Mouse (Mus musculus): ENCODE data around the gene Meioc. TPM values are rescaled to one million over a fixed set of nuclear protein-coding genes. Genes with fewer than 3 reads are reported as not detected.

The Meioc gene
- not detected for polyA plus RNA-seq (2017; shearing (Covaris generic))

DNA sequence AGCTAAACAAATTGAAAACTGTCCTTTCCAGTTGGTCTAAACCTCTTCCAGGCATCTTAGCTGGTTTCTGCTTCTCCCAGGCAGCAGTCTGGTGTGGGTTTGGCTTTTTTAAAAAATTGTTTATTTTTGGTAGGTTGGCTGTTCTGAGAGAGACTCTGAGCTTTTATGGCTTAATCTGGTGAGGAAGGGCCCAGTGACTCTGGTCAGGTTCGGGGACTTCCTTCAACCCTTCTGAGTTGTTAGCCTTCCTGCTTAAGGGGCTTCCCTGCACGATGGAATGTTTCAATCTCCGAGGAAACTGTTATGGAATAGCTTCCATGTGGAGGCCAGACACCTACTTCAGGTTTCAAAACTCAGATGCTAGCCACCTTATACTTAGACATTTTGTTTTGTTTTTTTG lies at the start of gene Meioc:
Meioc (plus strand) TSS at position 301 of the 400 bp plus-strand sequence.
- no peak for ATAC-seq

DNA sequence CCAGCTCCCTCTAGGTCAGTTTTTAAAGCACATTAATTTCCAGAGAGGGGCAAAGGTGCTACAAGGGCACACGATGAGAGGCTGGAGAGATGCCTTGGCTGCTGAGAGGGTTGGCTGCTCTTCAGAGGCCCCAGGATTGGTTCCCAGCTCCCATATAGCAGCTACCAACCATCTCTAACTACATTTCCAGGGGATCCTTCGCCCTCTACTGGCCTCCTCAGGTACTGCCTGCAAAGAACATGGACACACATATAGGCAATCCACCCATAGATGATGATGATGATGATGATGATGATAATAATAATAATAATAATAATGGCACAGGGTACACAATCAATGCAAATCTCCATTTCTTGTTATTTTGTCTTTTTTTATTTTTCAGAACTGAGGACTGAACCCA lies 44.1 kb upstream of the Meioc start:
- ATAC-seq, result no peak

DNA sequence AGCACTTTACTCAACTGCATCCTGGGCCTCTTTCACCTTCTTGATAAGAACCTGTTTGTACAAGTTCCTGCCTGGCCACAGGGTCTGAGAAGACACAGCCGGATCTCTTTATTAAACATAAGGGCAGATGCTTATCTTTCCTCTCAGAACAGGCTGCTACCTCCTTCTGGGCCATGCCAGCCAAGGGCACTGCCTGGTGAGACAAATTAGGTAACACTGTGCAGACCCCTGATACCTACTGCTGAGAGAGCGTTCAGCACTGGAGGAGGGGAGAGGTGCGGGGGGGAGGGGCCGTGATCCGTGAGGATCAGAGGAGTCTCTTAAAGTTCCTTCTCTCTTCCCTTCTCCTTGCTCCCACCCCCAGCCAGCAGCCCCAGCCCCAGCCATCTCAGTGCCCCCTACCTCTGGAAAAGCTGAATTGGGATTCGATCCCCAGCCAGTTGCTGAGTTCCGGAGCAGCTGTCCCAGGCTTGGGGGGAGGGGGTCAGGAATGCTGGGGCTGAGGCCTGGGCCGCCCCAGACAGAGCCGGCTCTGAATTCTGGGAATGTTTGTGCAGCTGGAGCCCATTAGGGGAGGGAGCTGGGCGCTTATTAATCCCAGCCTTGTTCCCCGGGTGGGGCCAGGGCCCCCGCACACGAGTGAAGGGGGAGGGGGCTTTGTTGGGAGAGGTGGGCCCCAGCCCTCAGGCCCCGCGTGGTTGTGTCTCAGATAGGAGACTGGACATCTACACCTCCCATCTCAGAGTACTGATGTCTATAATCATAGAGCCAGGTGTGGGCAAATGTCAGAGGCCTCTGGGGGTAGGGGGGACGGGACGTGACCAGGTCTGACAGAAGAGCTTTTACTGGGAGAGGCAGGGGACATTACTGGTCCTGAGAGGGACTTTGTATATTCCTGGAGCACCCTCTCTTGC lies 39.4 kb upstream of the Meioc start:
- ATAC-seq, result no peak

DNA sequence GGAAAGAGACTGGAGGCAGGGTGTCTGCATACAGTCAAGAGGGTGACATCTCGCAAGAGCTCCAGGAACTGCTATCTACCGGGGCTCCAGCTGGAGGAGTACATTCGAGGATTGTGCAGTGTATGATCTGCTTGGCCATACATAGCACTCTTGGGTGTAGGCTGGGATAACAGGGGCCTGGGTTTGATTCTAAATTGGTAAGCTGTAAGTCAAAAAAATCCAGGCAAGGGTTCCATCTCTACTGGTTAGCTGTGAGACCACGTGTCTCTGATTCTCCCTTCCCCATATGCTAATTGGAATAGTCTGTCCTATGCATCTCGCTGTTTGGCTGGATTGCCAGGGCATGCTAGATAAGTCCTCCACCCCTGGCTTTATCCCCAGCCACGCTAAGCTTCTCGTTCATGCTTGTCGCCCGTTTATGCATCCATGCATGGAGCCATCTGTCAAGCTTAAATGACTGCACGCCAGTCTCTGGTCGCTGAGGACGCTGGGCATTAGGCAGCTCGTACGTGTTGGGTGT lies 38.6 kb upstream of the Meioc start:
- no peak for ATAC-seq

DNA sequence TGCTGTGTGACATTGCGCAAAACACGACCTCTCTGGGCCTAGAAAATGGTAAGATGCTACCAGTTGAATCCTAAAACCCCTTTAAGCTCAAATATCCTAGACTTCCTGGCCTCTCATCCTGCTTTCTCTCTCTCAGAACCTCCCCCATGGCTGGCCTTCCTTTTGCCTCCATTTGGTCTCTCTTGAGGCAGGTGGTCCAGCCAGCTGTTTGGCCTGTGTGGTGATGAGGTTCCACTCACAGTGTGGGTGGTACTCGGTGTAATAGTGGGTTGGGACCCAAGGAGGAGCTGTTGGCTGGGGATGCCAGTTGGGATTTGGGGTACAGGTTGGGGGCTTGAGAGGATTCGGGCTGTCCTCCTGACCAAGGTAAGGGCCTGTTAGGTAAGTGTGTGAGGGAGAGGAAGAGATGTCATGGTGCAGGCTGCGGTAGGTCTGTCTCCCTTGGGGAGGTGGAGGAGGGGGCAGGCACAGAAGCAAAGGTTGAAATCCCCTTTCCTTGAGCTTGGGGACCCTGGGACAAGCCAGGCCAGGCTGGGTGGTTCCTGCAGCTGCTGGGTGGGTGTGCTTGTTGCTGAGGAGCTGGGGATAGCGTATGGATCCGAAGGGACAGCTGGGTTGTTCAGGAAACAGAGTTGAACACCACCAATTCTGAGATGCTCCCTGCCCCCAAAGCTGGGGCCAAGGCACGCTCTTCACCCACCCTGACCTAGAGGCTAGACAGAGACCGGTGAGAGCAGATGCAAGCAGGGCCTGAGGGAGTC lies 36.2 kb upstream of the Meioc start:
- no peak for ATAC-seq

DNA sequence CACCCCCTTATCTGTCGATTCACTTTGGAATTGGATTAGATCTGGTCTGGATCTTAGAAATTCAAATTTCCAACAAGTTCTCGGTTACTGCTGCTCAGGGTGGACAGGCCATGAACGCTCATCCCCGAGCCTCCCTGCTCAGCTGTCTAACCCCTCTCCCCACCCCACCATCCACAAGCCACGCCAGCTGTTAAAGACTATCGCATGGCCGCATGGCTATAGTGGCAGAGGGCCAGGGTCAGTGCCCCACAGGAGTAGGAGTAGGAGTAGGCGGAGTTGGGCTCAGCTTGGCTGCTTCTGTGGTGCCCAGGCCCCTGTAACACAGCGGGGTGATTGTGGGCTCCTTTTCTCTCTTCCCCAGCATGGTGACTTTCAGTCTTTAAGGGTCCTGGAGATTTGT lies 35.0 kb upstream of the Meioc start:
- no peak for ATAC-seq

DNA sequence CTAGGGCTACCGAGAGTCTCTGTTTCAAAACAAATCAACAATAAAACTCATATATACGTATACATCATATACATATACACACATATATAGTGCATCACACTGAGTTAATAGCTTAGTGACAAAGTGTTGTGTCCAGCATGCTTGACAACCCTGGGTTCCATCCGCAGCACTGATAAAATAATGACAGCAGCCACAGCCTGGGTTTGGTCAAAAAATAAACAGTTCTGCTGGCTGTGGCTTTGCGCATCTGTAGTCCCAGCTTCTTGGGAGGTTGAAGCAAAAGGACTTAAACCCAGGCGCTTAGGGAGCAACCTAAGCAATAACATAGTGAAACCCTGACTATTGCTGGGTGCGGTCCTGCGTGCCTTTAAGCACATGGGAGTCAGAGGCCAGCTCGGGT lies 34.1 kb upstream of the Meioc start:
- no peak for ATAC-seq

DNA sequence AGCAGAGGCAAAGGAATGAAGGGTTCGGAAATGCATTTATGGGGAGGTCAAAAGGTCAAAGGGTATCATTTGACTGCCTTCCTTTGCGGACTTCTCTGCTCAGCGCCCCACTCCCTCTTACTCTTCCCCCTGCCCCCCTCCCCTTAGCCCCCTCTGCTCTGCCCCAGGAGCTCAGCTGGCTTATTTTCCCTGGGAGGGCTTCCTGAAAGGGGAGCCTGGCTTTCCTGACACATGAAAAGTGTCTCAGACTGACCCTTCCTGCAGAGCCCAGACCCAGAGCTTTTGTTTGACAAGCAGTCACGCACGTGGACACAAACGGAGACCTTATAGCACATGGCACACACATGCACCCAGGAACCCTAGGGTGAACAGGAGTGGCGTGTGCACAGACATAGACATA lies 32.8 kb upstream of the Meioc start:
- ATAC-seq, result no peak

DNA sequence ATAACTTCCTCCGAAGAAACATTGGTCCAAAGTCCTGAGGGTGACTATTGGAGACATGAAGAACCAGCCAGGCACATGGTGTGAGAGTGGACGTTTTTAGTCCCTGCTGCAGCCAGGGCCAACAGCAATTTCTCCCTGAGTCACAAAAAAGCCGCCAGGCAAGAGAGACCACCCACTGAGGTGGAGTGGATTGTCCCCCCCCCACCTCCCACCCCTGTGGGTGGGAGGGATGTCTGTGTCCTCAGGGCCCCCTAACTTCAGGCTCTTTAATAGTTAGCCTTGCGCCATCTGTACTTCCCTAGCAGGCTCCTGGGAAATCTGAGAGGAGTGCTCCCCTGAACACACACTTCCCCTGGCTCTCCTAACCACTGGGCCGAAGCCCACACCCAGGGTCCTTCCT lies 32.3 kb upstream of the Meioc start:
- ATAC-seq, result no peak

DNA sequence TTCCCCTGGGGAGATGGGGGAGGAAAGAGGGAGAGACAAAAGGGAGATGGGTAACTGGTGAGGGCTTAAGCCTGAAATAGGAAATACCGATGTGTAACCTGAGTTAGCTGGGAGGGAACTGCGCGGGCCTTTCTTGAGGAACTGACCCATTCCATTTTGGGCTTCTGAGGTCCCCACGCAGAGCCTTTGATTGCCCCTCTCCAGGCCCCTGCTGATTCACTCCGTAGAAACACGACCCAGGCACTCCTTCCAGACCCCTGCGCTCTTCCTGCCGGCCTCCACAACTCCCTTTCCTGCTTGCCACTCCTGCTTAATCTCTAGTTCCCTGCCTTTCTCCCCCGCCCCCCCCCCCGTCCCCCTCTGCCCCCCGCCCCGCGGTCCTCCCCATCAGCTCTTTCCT lies 30.8 kb upstream of the Meioc start:
- no peak for ATAC-seq

DNA sequence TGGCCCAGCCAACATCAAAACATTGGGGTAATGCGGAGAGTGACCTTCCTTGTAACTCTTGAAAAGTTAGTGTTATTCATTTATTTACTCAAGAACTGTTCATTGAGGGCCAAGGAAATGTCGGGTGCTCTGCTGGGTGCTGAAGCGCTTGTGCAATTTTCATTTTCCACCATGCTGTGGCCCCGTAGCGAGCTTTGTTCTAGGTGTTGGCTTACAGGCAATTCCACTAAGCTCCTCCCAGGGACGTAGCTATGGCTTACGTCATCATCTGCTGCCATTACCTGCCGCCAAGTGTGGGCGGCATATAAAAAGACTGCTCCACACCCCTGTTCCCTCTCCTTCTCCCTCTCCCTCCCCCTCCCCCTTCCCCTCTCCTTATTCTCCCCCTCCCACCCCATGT lies 30.1 kb upstream of the Meioc start:
- ATAC-seq, result no peak

DNA sequence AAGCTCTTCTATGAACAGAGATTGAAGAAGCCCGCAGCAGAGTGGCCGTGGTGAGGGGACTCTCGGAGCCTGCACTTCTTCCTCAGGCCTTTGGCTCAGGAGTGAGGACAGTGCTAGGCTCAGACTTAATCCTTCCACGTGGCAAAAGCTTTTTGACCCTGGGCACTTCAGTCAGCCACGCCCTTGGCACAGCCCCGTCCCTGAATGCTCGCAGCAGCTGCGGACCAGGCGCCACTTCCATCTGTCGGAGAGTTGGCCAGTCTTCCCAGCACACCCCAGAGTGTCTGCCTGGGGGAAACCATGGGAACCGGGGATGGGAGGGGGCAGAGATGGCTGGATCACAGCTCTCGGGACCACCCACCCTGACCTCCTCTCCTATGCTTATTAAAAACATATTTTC lies 26.6 kb upstream of the Meioc start:
- no peak for ATAC-seq

DNA sequence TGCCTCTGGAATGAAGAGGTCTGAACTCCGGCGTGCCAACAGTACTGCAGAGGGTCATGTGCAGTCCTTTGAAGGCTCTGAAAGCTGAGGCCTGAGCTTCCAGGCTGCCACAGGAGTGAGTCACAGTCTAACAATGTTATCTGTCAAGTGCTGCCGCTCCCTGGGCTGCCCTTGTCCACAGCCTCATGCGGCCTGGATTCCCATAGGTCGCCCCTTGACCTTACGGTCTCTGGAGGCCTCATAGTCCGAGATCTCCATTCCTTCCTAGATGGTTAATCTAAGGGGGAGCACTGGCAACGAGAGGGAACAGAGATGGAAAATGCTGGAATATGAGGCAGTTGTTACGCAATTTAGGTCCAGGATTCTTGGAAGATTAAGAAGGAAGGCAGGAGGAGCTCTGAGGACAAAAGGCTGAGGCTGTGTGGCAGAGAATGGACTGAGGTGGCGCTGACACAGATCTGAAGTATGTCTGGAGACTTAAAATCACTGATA lies 19.6 kb upstream of the Meioc start:
- ATAC-seq, result no peak

DNA sequence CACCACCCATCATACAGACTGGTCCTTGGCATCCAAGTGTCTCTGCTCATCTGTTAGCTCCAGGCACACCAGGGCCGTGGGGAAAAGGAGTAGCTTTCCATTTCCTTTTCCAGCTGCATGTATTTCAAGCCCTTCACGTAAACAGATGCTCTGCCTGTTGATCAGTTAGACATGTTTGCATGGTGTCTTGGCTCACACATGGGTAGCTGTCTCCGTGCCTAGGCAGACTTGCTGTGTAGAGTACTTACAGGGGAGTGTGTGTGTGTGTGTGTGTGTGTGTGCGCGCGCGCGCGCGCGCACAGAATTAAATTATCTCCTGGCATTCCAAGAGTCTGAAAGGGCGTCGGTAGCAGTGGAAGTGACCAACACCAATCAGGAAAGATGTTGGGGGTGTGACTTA lies 17.3 kb upstream of the Meioc start:
- ATAC-seq, result no peak

DNA sequence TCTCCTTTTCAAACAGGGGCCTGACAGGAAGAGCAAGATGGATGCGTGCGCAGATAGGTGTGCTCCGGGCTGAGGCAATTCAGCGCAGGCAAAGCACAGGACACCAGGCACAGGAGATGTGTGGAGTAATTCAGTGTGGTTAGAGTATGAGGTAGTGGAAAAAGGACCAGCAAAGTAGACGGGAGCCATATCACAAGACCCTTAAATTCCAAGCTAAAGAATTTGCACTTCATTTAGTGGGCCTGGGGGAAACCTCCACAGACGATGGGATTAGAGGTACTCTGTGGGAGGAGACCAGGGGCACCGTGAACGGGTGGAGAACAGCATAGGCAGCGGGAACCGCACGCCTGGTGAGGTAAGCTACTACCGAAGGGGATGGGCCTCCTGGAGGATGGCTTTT lies 15.6 kb upstream of the Meioc start:
- ATAC-seq, result no peak

DNA sequence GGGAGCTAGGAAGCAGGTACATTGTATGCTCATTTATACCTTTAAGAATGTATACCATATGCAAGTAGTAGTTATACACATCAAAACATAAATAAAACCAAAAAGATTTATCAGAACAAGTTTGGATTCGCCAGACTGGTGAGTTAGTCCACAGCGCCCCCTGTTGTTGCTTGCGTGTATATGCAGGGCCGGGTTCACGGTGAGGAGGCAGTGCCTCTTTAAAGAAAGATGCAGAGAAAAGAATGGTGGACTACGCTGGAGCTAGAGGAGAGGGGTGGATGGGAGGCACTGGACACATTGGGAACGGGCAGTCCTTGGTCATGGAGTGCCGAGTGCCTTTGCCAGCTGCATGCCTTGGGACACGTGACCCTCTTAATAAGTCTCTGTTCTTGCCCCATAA lies 12.1 kb upstream of the Meioc start:
- no peak for ATAC-seq

DNA sequence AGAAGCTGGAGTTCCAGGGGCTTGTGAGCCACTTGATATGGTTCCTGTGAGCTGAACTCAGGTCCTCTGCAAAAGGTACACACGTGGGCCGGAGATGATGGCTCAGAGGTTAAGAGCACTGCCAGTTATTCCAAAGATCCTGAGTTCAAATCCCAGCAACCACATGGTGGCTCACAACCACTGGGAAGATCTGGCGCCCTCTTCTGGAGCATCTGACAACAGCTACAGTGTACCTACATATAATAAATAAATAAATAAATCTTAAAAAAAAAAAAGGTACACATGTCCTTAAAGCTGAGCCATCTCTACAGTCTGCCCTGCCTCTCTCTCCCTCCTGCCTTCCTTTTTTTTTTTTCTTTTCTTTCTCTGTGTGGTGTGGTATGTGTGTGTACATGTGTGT lies 10.7 kb upstream of the Meioc start:
- no peak for ATAC-seq

DNA sequence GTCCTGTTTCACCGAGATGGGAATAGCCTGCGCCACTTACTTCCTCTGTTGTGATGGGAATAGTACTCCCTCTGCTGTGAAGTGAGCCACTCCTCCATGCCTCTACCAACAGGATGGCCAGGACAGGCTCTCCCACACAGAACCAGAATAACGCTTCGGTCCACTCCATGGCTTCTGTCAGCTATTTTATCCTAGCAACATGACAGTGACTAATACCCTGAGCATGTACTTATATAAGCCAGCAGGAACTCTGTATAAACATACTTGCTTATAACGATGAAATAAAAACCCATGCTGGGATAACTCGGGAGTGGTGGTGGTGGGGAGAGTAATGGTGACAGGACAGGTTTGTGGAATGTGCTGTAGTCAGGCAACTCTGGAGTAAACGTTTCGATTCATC lies 7.6 kb upstream of the Meioc start:
- no peak for ATAC-seq

DNA sequence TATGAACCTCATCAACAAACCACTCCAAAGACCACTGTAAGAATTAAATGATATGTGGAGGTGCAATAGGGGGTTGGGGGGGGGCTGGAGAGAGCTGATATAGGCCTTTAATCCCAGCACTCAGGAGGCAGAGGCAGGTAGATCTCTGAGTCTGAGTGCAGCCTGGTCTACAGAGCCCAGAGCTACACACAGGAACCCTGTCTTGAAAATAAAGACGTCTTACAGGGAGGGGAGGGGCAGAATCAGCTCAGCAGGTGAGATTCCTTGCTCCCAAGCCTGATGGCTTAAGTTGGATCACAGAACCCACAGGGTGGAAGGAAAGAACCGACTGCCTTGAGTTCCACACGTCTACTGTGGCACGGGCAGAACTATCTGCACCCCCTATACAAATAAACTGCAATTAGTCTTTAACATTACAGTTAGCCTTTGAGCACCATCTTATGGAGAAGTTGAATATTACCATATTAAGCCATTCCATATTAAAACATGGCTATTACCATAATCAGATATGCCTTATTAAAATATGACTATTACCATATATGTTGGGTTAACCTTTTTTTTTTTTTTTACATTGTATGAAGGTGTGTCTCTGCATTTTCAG lies 7.1 kb upstream of the Meioc start:
- no peak for ATAC-seq

DNA sequence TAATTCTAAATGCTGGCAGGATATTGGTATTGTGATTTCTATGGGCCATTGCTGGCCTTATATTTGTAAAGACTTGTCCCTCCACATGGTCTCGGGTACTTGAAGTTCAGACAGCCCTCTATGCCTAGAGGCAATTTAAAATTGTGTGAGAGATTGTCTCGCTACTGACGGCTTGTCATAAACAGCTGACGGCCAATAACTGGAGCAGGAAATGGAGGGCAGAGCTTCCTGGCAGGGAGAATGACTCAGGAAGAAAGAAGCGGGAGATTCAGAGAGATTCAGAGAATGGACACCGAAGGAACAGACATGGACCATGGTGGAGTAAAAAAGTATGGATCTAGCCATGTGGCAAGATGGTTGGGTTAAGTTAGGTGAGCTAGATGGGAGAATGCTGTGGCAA lies 6.6 kb upstream of the Meioc start:
- ATAC-seq, result no peak

DNA sequence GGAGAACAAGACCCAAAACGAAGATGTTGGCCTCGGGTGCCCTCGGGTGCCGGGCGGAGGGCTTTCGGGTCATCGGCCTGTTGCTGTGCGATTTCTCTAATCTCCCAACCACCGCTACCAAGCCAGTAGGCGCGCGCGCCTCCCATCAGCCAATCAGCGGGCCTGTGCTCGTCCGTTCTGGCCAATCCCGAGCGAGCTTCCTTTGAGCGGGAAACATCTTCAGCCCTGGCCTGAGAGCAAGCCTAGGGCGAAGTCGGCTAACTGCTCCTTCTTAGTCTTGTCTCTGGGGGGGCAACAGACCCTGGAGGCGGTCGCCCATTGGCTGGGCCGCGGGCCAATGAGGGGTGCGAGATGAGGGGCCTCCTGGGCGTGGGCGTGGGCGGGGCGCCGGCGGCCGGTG lies 1.6 kb downstream of the Meioc start:
- ATAC-seq, result no peak

DNA sequence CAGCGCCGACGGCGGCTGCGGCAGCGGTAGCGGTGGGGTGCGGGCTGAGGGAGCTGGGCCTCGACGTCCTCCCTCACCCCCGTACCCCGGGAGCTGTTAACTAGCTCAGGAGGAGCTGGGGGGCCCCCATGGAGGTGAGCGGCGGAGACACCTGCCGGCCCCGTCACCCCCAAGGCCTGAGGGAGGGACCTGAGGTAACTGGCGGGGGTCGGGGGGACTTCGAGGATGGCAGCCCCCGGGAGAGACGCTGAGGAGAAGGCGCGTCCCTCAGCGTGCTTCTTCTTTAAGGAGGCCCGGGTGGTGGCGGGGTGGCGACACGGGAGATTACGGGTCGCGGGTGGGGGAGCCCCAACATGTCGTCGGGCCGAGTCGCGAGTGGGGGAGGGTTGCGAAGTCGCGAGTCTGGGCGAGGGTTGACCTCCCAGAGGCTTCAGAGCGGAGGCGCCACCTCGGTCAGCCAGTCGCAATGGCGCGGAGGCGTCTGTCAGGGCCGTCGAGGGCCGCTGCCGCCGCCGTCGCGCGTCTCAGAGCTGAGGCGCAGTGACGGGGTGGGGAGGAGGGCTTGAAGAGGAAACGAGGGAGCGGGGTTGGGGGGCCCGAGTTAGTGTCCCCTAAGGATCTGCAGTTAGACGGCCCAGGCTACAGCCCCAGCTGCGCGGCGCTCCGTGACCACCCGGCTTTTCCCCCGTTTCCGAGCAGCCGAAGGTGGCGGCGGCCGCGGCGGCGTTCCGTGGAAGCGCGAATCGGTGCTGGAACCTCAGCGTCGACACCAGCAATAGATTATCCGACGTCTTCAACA lies 2.3 kb downstream of the Meioc start:
- no peak for ATAC-seq

All from activated CD4-positive, CD25-positive, alpha-beta regulatory T cell, adult 4 months (primary cell).